Mouse (Mus musculus): ENCODE data around the gene Scd3. TPM values are rescaled to one million over a fixed set of nuclear protein-coding genes. Genes with fewer than 3 reads are reported as not detected.
"Not testable (repeated sequence)": the region's sequence is repeated elsewhere in the genome, so short reads cannot be mapped to it uniquely, and the experiment has no call there.

The Scd3 gene
- polyA plus RNA-seq, 1 experiment from 2014 or later: 0.35 TPM

GRCm38 (mm10) chr19:44238906-44239305, 35.8 kb downstream of the Scd3 start:
- WGBS: 53% methylated on average over 2 of the region's 2 CpGs
- Histone ChIP-seq H3K27ac (no peak overlapping the region), H3K4me1 (no peaks in the 10 kb centered on the region), H3K4me3 (no peak overlapping the region), H3K9ac (no peak overlapping the region), H3K9me3 (no peaks in the 10 kb centered on the region), H3K27me3 (no peaks in the 10 kb centered on the region), H3K4me2 (replicated peaks) (no peak overlapping the region), H3K36me3 (no peaks in the 10 kb centered on the region)
- ATAC-seq (ENCODE audit: insufficient number of reproducible peaks, insufficient read depth, low FRiP score, low TSS enrichment): no peak

GRCm38 (mm10) chr19:44245761-44246171, 42.7 kb downstream of the Scd3 start:
- Histone ChIP-seq H3K4me2 (replicated peaks) (peak overlapping the region; percentile 67), H3K4me3 (no peak overlapping the region), H3K36me3 (no peaks in the 10 kb centered on the region), H3K9ac (no peak overlapping the region), H3K27ac (no peak overlapping the region), H3K4me1 (peaks cover 23% of the 10 kb centered on the region), H3K27me3 (no peaks in the 10 kb centered on the region), H3K9me3 (no peaks in the 10 kb centered on the region)
- 3% methylated on average over 5 of the region's 5 CpGs for WGBS
- ATAC-seq (ENCODE audit: insufficient number of reproducible peaks, insufficient read depth, low FRiP score, low TSS enrichment): no peak

GRCm38 (mm10) chr19:44246341-44246911, 43.4 kb downstream of the Scd3 start:
- H3K36me3 ChIP-seq: no peaks in the 10 kb centered on the region
- peak overlapping the region; percentile 67 for H3K4me2 ChIP-seq (replicated peaks)
- H3K4me3 ChIP-seq: no peak overlapping the region
- no peaks in the 10 kb centered on the region for H3K27me3 ChIP-seq
- H3K9ac ChIP-seq: no peak overlapping the region
- whole genome bisulfite sequencing: 45% methylated on average over 11 of the region's 11 CpGs
- no peak overlapping the region for H3K27ac ChIP-seq
- H3K4me1 ChIP-seq: peaks cover 23% of the 10 kb centered on the region
- ATAC-seq (ENCODE audit: insufficient number of reproducible peaks, insufficient read depth, low FRiP score, low TSS enrichment): no peak
- H3K9me3 ChIP-seq: no peaks in the 10 kb centered on the region

- H3K27ac ChIP-seq: peak overlapping the region; percentile 86
- H3K9me3 ChIP-seq: no peaks in the 10 kb centered on the region
- H3K4me2 ChIP-seq (replicated peaks): peak overlapping the region; percentile 67
- H3K9ac ChIP-seq: peak overlapping the region; percentile 44
- 2% methylated on average over 25 of the region's 25 CpGs for WGBS
- no peaks in the 10 kb centered on the region for H3K27me3 ChIP-seq
- H3K4me3 ChIP-seq: peak overlapping the region; percentile 33
- no peaks in the 10 kb centered on the region for H3K36me3 ChIP-seq
- peak; percentile 18; the same call in 1 of the 2 replicates for ATAC-seq (ENCODE audit: insufficient number of reproducible peaks, insufficient read depth, low FRiP score, low TSS enrichment)
- peaks cover 31% of the 10 kb centered on the region for H3K4me1 ChIP-seq
Observed at GRCm38 (mm10) chr19:44247281-44248080, 44.4 kb downstream of the Scd3 start.

- H3K4me1 ChIP-seq: peaks cover 32% of the 10 kb centered on the region
- no peaks in the 10 kb centered on the region for H3K36me3 ChIP-seq
- H3K4me3 ChIP-seq: peak overlapping the region; percentile 33
- H3K27ac ChIP-seq: peak overlapping the region; percentile 86
- no peaks in the 10 kb centered on the region for H3K27me3 ChIP-seq
- H3K9me3 ChIP-seq: no peaks in the 10 kb centered on the region
- H3K9ac ChIP-seq: peak overlapping the region; percentile 44
- peak; percentile 99 for ATAC-seq (ENCODE audit: insufficient number of reproducible peaks, insufficient read depth, low FRiP score, low TSS enrichment)
- peak overlapping the region; percentile 67 for H3K4me2 ChIP-seq (replicated peaks)
- WGBS: 2% methylated on average over 36 of the region's 36 CpGs
Observed at GRCm38 (mm10) chr19:44248081-44248853, 45.2 kb downstream of the Scd3 start.

- H3K27ac ChIP-seq: peak overlapping the region; percentile 86
- 65% methylated on average over 11 of the region's 11 CpGs for WGBS
- H3K4me1 ChIP-seq: peaks cover 32% of the 10 kb centered on the region
- ATAC-seq (ENCODE audit: insufficient number of reproducible peaks, insufficient read depth, low FRiP score, low TSS enrichment): no peak
- no peaks in the 10 kb centered on the region for H3K27me3 ChIP-seq
- no peaks in the 10 kb centered on the region for H3K9me3 ChIP-seq
- H3K9ac ChIP-seq: no peak overlapping the region
- no peaks in the 10 kb centered on the region for H3K36me3 ChIP-seq
- peak overlapping the region; percentile 33; the same call in 1 of the 2 replicates for H3K4me3 ChIP-seq
- peak overlapping the region; percentile 67 for H3K4me2 ChIP-seq (replicated peaks)
Observed at GRCm38 (mm10) chr19:44248854-44249351, 45.8 kb downstream of the Scd3 start.

- H3K9ac ChIP-seq; H3K36me3 ChIP-seq; H3K9me3 ChIP-seq; H3K4me2 ChIP-seq (replicated peaks); H3K4me3 ChIP-seq; ATAC-seq (ENCODE audit: insufficient number of reproducible peaks, insufficient read depth, low FRiP score, low TSS enrichment); H3K27me3 ChIP-seq; H3K27ac ChIP-seq: not testable (repeated sequence)
- peaks cover 30% of the 10 kb centered on the region for H3K4me1 ChIP-seq
- WGBS: 88% methylated on average over 6 of the region's 6 CpGs
Observed at GRCm38 (mm10) chr19:44251138-44251537, 48.1 kb downstream of the Scd3 start.

GRCm38 (mm10) chr19:44251936-44252558, 49.0 kb downstream of the Scd3 start:
- WGBS: 51% methylated on average over 12 of the region's 12 CpGs
- peaks cover 22% of the 10 kb centered on the region for H3K4me1 ChIP-seq
- H3K9ac ChIP-seq: no peak overlapping the region
- no peaks in the 10 kb centered on the region for H3K27me3 ChIP-seq
- no peaks in the 10 kb centered on the region for H3K9me3 ChIP-seq
- no peak overlapping the region for H3K4me2 ChIP-seq (replicated peaks)
- no peak for ATAC-seq (ENCODE audit: insufficient number of reproducible peaks, insufficient read depth, low FRiP score, low TSS enrichment)
- H3K4me3 ChIP-seq: no peak overlapping the region
- no peak overlapping the region for H3K27ac ChIP-seq
- H3K36me3 ChIP-seq: no peaks in the 10 kb centered on the region

GRCm38 (mm10) chr19:44254106-44254505, 51.0 kb downstream of the Scd3 start:
- H3K27me3 ChIP-seq; ATAC-seq (ENCODE audit: insufficient number of reproducible peaks, insufficient read depth, low FRiP score, low TSS enrichment); H3K36me3 ChIP-seq; H3K4me1 ChIP-seq; H3K9me3 ChIP-seq; H3K9ac ChIP-seq; H3K27ac ChIP-seq; H3K4me2 ChIP-seq (replicated peaks); H3K4me3 ChIP-seq: not testable (repeated sequence)
- WGBS: 95% methylated on average over 4 of the region's 4 CpGs

- Histone ChIP-seq H3K9ac (no peak overlapping the region), H3K27me3 (no peaks in the 10 kb centered on the region), H3K9me3 (no peaks in the 10 kb centered on the region), H3K4me1 (peaks cover 1% of the 10 kb centered on the region; the same call in 1 of the 2 replicates), H3K4me2 (replicated peaks) (no peak overlapping the region), H3K27ac (no peak overlapping the region), H3K36me3 (no peaks in the 10 kb centered on the region), H3K4me3 (no peak overlapping the region)
- ATAC-seq (ENCODE audit: insufficient number of reproducible peaks, insufficient read depth, low FRiP score, low TSS enrichment): no peak
- WGBS: 88% methylated on average over 13 of the region's 13 CpGs
Observed at GRCm38 (mm10) chr19:44257377-44257966, 54.4 kb downstream of the Scd3 start.

- H3K4me1 ChIP-seq: no peaks in the 10 kb centered on the region
- no peak overlapping the region for H3K4me3 ChIP-seq
- no peak for ATAC-seq (ENCODE audit: insufficient number of reproducible peaks, insufficient read depth, low FRiP score, low TSS enrichment)
- WGBS: 75% methylated on average over 4 of the region's 4 CpGs
- H3K4me2 ChIP-seq (replicated peaks): no peak overlapping the region
- no peaks in the 10 kb centered on the region for H3K36me3 ChIP-seq
- no peak overlapping the region for H3K9ac ChIP-seq
- H3K27me3 ChIP-seq: no peaks in the 10 kb centered on the region
- no peaks in the 10 kb centered on the region for H3K9me3 ChIP-seq
- no peak overlapping the region for H3K27ac ChIP-seq
Observed at GRCm38 (mm10) chr19:44259484-44259883, 56.4 kb downstream of the Scd3 start.
